32 mouse cellular contexts compared by ENCODE assay signal in genomic region chr11:11547597-11548240, GRCm38 (mm10).
DNase-seq lines count a peak whose midpoint lies in the region; ATAC-seq lines count a peak whose summit lies in the region.
"Had no signal": no experiment of that assay in that cellular context is flagged by ENCODE, and none has a peak within 500 bp of the region (broad histone marks: within the 10 kb centered on the region; RNA-seq: fewer than 3 reads in every experiment).

No protein-coding gene starts in this region.

- 48% methylated on average over 7 of the region's 7 CpGs for WGBS in kidney, embryonic 15.5 days
- WGBS in midbrain, embryonic 15.5 days, result 75% methylated on average over 7 of the region's 7 CpGs

- H3K4me3 ChIP-seq in kidney, embryonic 15.5 days (replicated peaks), result no peak overlapping the region
- no peak overlapping the region for H3K4me3 ChIP-seq in midbrain, embryonic 15.5 days
- H3K4me3 ChIP-seq: embryonic facial prominence, embryonic 13.5 days; forebrain, embryonic 10.5 days; gastrocnemius, adult 2 months; heart, embryonic 13.5 days; hindbrain, embryonic 12.5 days; intestine, embryonic 15.5 days; midbrain, embryonic 10.5 days; myocyte; neural tube, embryonic 12.5 days; stomach, embryonic 15.5 days had no signal

- ATAC-seq in kidney, embryonic 15.5 days (replicated peaks; ENCODE audit: low FRiP score), result no peak
- ATAC-seq in granulocyte monocyte progenitor cell, adult 5-6 weeks (replicated peaks; ENCODE audit: poor library complexity, severe bottlenecking), result peak; percentile 45
- peak; percentile 32 for ATAC-seq in megakaryocyte progenitor cell, adult 5-6 weeks (replicated peaks; ENCODE audit: poor library complexity)
- no peak for ATAC-seq in midbrain, embryonic 15.5 days (replicated peaks)
- ATAC-seq: forebrain, embryonic 16.5 days; hindbrain, postnatal 0 days; intestine, embryonic 15.5 days had no signal

- no peak overlapping the region for H3K9ac ChIP-seq in kidney, embryonic 15.5 days
- no peak overlapping the region for H3K9ac ChIP-seq in midbrain, embryonic 15.5 days
- H3K9ac ChIP-seq: embryonic facial prominence, embryonic 13.5 days; heart, embryonic 13.5 days; hindbrain, embryonic 12.5 days; intestine, embryonic 15.5 days; liver, embryonic 14.5 days; lung, embryonic 14.5 days; neural tube, embryonic 12.5 days; stomach, embryonic 15.5 days had no signal

- no peaks in the 10 kb centered on the region for H3K36me3 ChIP-seq in kidney, embryonic 15.5 days
- no peaks in the 10 kb centered on the region for H3K36me3 ChIP-seq in midbrain, embryonic 15.5 days (replicated peaks)
- H3K36me3 ChIP-seq: embryonic facial prominence, embryonic 13.5 days; forebrain, embryonic 10.5 days; heart, embryonic 13.5 days; hindbrain, embryonic 12.5 days; intestine, embryonic 15.5 days; midbrain, embryonic 10.5 days; neural tube, embryonic 12.5 days; stomach, embryonic 15.5 days had no signal

- no peak overlapping the region for H3K27ac ChIP-seq in kidney, embryonic 15.5 days
- H3K27ac ChIP-seq in midbrain, embryonic 15.5 days, result no peak overlapping the region
- H3K27ac ChIP-seq: embryonic facial prominence, embryonic 13.5 days; forebrain, embryonic 10.5 days; gastrocnemius, adult 2 months; heart, embryonic 13.5 days; hindbrain, embryonic 12.5 days; hindbrain, postnatal 0 days; intestine, embryonic 15.5 days; liver, embryonic 14.5 days; midbrain, embryonic 10.5 days; neural tube, embryonic 12.5 days; stomach, embryonic 15.5 days had no signal

- H3K9me3 ChIP-seq in kidney, embryonic 15.5 days (replicated peaks), result no peaks in the 10 kb centered on the region
- no peaks in the 10 kb centered on the region for H3K9me3 ChIP-seq in midbrain, embryonic 15.5 days
- H3K9me3 ChIP-seq: embryonic facial prominence, embryonic 13.5 days; forebrain, embryonic 10.5 days; heart, embryonic 13.5 days; hindbrain, embryonic 12.5 days; intestine, embryonic 15.5 days; midbrain, embryonic 10.5 days; neural tube, embryonic 12.5 days; stomach, embryonic 15.5 days had no signal

- H3K27me3 ChIP-seq in kidney, embryonic 15.5 days, result no peaks in the 10 kb centered on the region
- no peaks in the 10 kb centered on the region for H3K27me3 ChIP-seq in midbrain, embryonic 15.5 days (replicated peaks)
- H3K27me3 ChIP-seq: embryonic facial prominence, embryonic 13.5 days; heart, embryonic 13.5 days; hindbrain, embryonic 12.5 days; intestine, embryonic 15.5 days; neural tube, embryonic 12.5 days; stomach, embryonic 15.5 days had no signal

- no peak overlapping the region for H3K4me2 ChIP-seq in kidney, embryonic 15.5 days
- no peak overlapping the region for H3K4me2 ChIP-seq in midbrain, embryonic 15.5 days
- H3K4me2 ChIP-seq: embryonic facial prominence, embryonic 13.5 days; heart, embryonic 13.5 days; hindbrain, embryonic 12.5 days; intestine, embryonic 15.5 days; lung, embryonic 14.5 days; neural tube, embryonic 12.5 days; stomach, embryonic 15.5 days had no signal

- no peaks in the 10 kb centered on the region for H3K4me1 ChIP-seq in kidney, embryonic 15.5 days
- no peaks in the 10 kb centered on the region for H3K4me1 ChIP-seq in midbrain, embryonic 15.5 days
- H3K4me1 ChIP-seq: embryonic facial prominence, embryonic 13.5 days; forebrain, embryonic 10.5 days; heart, embryonic 13.5 days; hindbrain, embryonic 12.5 days; intestine, embryonic 15.5 days; midbrain, embryonic 10.5 days; neural tube, embryonic 12.5 days; stomach, embryonic 15.5 days had no signal

- DNase-seq in heart, adult 11 months, result peak; percentile 78
- no peak for DNase-seq in heart, postnatal 4 days
- DNase-seq in kidney, adult 9 months, result peak; percentile 66
- no peak for DNase-seq in right cerebral cortex, postnatal 10 days (ENCODE audit: low spot score in 2 of 2)
- DNase-seq: adrenal gland, postnatal 14 days; cerebellum, adult 11 months; cerebellum, adult 9-10 months; cerebellum, postnatal 36 days; gastrocnemius, adult 2 months; gastrocnemius, postnatal 36 days; heart, postnatal 10 days; liver; lung, embryonic 14.5 days; lung, postnatal 14 days; right cerebral cortex, adult 18-20 months; thymus, postnatal 25 days had no signal

Comparison
In these comparisons a context has a peak if more than half of its experiments do, and no peak if none do; other contexts are left out.
1. DNase-seq: peak in heart, adult 11 months (single experiment) and kidney, adult 9 months (single experiment); none in heart, postnatal 4 days (single experiment) and right cerebral cortex, postnatal 10 days (0 of 2).
2. ATAC-seq: peak in granulocyte monocyte progenitor cell, adult 5-6 weeks (single experiment) and megakaryocyte progenitor cell, adult 5-6 weeks (single experiment); none in kidney, embryonic 15.5 days (single experiment) and midbrain, embryonic 15.5 days (single experiment).